Mouse (Mus musculus): Measurements from ENCODE around the gene Arl2bp. TPM values are rescaled to one million over a fixed set of nuclear protein-coding genes. Genes with fewer than 3 reads are reported as not detected.

The Arl2bp gene
- total and polyA plus RNA-seq, 2 experiments from 2014 or later: 134 to 208 TPM

GRCm38 (mm10) chr8:94645202-94645601, 21.2 kb upstream of the Arl2bp start:
- WGBS: 64% methylated on average over 1 of the region's 1 CpGs
- no peak for TF ChIP-seq CTCF (IDR thresholded peaks at IDR 0.05; ENCODE audit: low read depth)
- no peak for DNase-seq (ENCODE audit: low spot score)
- Histone ChIP-seq H3K27me3 (ENCODE audit: insufficient read depth, low read length) (no peaks in the 10 kb centered on the region), H3K36me3 (ENCODE audit: insufficient read depth, low read length) (peaks cover 42% of the 10 kb centered on the region), H3K4me2 (ENCODE audit: low read depth, low read length) (no peak overlapping the region), H3K27ac (no peak overlapping the region), H3K4me1 (ENCODE audit: insufficient read depth, low read length) (no peaks in the 10 kb centered on the region), H3K9me3 (ENCODE audit: low read length) (no peaks in the 10 kb centered on the region), H3K4me3 (ENCODE audit: low read length) (no peak overlapping the region), H3K9ac (replicated peaks; ENCODE audit: low read length) (no peak overlapping the region)
- no peak for ATAC-seq

- ATAC-seq (no peak), DNase-seq (ENCODE audit: low spot score) (no peak)
These were observed 20.2 kb upstream of the Arl2bp start for GRCm38 (mm10) chr8:94646165-94646564.

GRCm38 (mm10) chr8:94649496-94649895, 16.9 kb upstream of the Arl2bp start:
- Histone ChIP-seq H3K4me3 (ENCODE audit: low read length) (no peak overlapping the region), H3K4me2 (ENCODE audit: low read depth, low read length) (no peak overlapping the region), H3K27ac (no peak overlapping the region), H3K4me1 (ENCODE audit: insufficient read depth, low read length) (no peaks in the 10 kb centered on the region), H3K36me3 (ENCODE audit: insufficient read depth, low read length) (peaks cover 43% of the 10 kb centered on the region), H3K9me3 (ENCODE audit: low read length) (no peaks in the 10 kb centered on the region), H3K9ac (replicated peaks; ENCODE audit: low read length) (no peak overlapping the region), H3K27me3 (ENCODE audit: insufficient read depth, low read length) (no peaks in the 10 kb centered on the region)
- WGBS: 35% methylated on average over 3 of the region's 3 CpGs
- ATAC-seq: no peak
- no peak for TF ChIP-seq CTCF (IDR thresholded peaks at IDR 0.05; ENCODE audit: low read depth)
- DNase-seq (ENCODE audit: low spot score): no peak

More at GRCm38 (mm10) chr8:94646165-94646564, 20.2 kb upstream of the Arl2bp start:
- Histone ChIP-seq H3K9ac (replicated peaks; ENCODE audit: low read length) (no peak overlapping the region), H3K4me2 (ENCODE audit: low read depth, low read length) (no peak overlapping the region), H3K36me3 (ENCODE audit: insufficient read depth, low read length) (peaks cover 32% of the 10 kb centered on the region), H3K4me1 (ENCODE audit: insufficient read depth, low read length) (no peaks in the 10 kb centered on the region), H3K27me3 (ENCODE audit: insufficient read depth, low read length) (no peaks in the 10 kb centered on the region), H3K9me3 (ENCODE audit: low read length) (no peaks in the 10 kb centered on the region), H3K27ac (no peak overlapping the region), H3K4me3 (ENCODE audit: low read length) (no peak overlapping the region)
- 84% methylated on average over 3 of the region's 3 CpGs for WGBS
- TF ChIP-seq CTCF (IDR thresholded peaks at IDR 0.05; ENCODE audit: low read depth): no peak

- H3K27me3 ChIP-seq (ENCODE audit: insufficient read depth, low read length): no peaks in the 10 kb centered on the region
- no peaks in the 10 kb centered on the region for H3K9me3 ChIP-seq (ENCODE audit: low read length)
- peaks cover 27% of the 10 kb centered on the region for H3K36me3 ChIP-seq (ENCODE audit: insufficient read depth, low read length)
- no peak for TF ChIP-seq CTCF (IDR thresholded peaks at IDR 0.05; ENCODE audit: low read depth)
- no peak overlapping the region for H3K4me3 ChIP-seq (ENCODE audit: low read length)
- no peak overlapping the region for H3K27ac ChIP-seq
- H3K4me1 ChIP-seq (ENCODE audit: insufficient read depth, low read length): no peaks in the 10 kb centered on the region
- no peak overlapping the region for H3K4me2 ChIP-seq (ENCODE audit: low read depth, low read length)
- DNase-seq (ENCODE audit: low spot score): no peak
- no peak overlapping the region for H3K9ac ChIP-seq (replicated peaks; ENCODE audit: low read length)
- no peak for ATAC-seq
- WGBS: 87% methylated on average over 3 of the region's 3 CpGs
These were observed 13.4 kb upstream of the Arl2bp start for GRCm38 (mm10) chr8:94652951-94653350.

- H3K36me3 ChIP-seq (ENCODE audit: insufficient read depth, low read length): peaks cover 23% of the 10 kb centered on the region
- ATAC-seq (no peak), DNase-seq (ENCODE audit: low spot score) (no peak)
- no peak overlapping the region for H3K4me2 ChIP-seq (ENCODE audit: low read depth, low read length)
- H3K9ac ChIP-seq (replicated peaks; ENCODE audit: low read length): no peak overlapping the region
- no peak overlapping the region for H3K4me3 ChIP-seq (ENCODE audit: low read length)
- TF ChIP-seq CTCF (IDR thresholded peaks at IDR 0.05; ENCODE audit: low read depth): no peak
- H3K4me1 ChIP-seq (ENCODE audit: insufficient read depth, low read length): no peaks in the 10 kb centered on the region
- no peaks in the 10 kb centered on the region for H3K27me3 ChIP-seq (ENCODE audit: insufficient read depth, low read length)
- H3K9me3 ChIP-seq (ENCODE audit: low read length): no peaks in the 10 kb centered on the region
- H3K27ac ChIP-seq: no peak overlapping the region
These were observed 11.4 kb upstream of the Arl2bp start for GRCm38 (mm10) chr8:94654994-94655393.

GRCm38 (mm10) chr8:94658031-94658430, 8.4 kb upstream of the Arl2bp start:
- ATAC-seq (no peak), DNase-seq (ENCODE audit: low spot score) (no peak)
- no peak overlapping the region for H3K27ac ChIP-seq
- no peak overlapping the region for H3K9ac ChIP-seq (replicated peaks; ENCODE audit: low read length)
- H3K9me3 ChIP-seq (ENCODE audit: low read length): no peaks in the 10 kb centered on the region
- 91% methylated on average over 2 of the region's 2 CpGs for WGBS
- peaks cover 12% of the 10 kb centered on the region for H3K36me3 ChIP-seq (ENCODE audit: insufficient read depth, low read length)
- no peak overlapping the region for H3K4me3 ChIP-seq (ENCODE audit: low read length)
- TF ChIP-seq CTCF (IDR thresholded peaks at IDR 0.05; ENCODE audit: low read depth): peak; percentile 18; the same call in 1 of the 2 replicates
- H3K4me1 ChIP-seq (ENCODE audit: insufficient read depth, low read length): no peaks in the 10 kb centered on the region
- H3K27me3 ChIP-seq (ENCODE audit: insufficient read depth, low read length): no peaks in the 10 kb centered on the region
- H3K4me2 ChIP-seq (ENCODE audit: low read depth, low read length): no peak overlapping the region

- Histone ChIP-seq H3K9me3 (ENCODE audit: low read length) (no peaks in the 10 kb centered on the region), H3K4me2 (ENCODE audit: low read depth, low read length) (no peak overlapping the region), H3K36me3 (ENCODE audit: insufficient read depth, low read length) (no peaks in the 10 kb centered on the region; the same call in 1 of the 2 replicates), H3K4me3 (ENCODE audit: low read length) (no peak overlapping the region), H3K9ac (replicated peaks; ENCODE audit: low read length) (no peak overlapping the region), H3K27me3 (ENCODE audit: insufficient read depth, low read length) (no peaks in the 10 kb centered on the region), H3K27ac (no peak overlapping the region), H3K4me1 (ENCODE audit: insufficient read depth, low read length) (no peaks in the 10 kb centered on the region)
- no peak for TF ChIP-seq CTCF (IDR thresholded peaks at IDR 0.05; ENCODE audit: low read depth)
- 89% methylated on average over 4 of the region's 4 CpGs for WGBS
- no peak for ATAC-seq
- DNase-seq (ENCODE audit: low spot score): no peak
These were observed 6.0 kb upstream of the Arl2bp start for GRCm38 (mm10) chr8:94660418-94660817.

Data from hindbrain, postnatal 0 days (tissue).